Mouse (Mus musculus) Muller cell, postnatal 12 days (primary cell): ENCODE measurements around the gene Tpk1.
"Not testable (repeated sequence)": the region's sequence is repeated elsewhere in the genome, so short reads cannot be mapped to it uniquely, and the experiment has no call there.

Source experiments
- DNase-seq: peaks from one replicate; pipeline ENCODE4 v3.0.0-alpha.2; 2015; ENCODE audit errors: inconsistent ontology term

Tpk1 gene

DNA sequence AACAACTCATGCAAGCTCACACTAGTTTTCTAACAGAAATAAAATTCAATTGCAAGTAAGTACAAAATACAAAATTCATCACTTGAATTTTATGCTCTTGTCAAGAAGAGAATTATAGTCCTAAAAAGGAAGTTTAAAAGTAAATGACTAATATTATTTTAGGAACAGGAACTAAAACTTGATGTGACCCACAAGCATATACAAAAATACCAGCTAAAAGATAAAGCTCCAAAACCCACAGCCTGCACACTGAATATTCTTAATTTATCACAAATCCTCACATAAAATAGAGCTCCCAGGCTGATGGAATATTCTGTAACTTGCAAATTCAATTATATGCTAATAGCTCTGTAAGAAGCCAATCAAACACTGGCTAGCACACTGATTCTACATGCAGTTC is 25.5 kb downstream of the Tpk1 start:
- no peak for DNase-seq

DNA sequence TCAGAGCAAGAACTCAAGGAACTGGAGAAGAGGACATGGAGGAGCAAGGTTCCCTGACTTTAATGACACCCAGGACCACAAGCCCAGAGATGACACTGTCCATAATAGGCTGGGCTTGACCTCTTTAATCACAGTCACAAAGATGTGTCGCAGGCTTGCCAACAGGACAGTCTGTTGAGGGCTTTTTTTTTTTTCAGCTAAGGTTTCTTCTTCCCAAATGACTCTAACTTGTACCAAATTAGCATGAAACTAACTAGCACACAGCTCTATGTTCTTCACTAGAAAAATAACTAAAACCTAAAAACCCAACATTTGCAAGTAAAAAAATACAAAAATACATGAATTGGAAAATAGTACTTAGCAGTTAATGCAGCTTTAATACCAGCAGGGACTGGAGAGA is 27.2 kb downstream of the Tpk1 start:
- DNase-seq = no peak

DNA sequence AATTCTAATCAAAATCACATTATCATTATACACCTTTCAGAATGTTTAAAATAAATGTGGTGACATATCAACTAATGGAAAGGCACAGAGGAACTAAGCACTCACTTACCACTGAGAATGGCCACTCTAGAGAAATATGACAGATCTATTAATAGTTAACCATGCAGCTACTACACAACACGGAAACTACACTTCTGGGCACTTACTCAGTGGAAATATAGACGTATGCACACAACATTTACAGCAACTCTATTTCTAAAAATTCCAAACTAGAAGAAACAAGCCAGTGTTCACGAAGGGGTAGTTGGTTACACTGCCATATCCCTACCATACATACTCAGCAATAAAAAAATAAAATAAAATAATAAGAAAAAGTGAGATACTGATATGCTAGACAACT is 28.0 kb downstream of the Tpk1 start:
- DNase-seq = no peak

DNA sequence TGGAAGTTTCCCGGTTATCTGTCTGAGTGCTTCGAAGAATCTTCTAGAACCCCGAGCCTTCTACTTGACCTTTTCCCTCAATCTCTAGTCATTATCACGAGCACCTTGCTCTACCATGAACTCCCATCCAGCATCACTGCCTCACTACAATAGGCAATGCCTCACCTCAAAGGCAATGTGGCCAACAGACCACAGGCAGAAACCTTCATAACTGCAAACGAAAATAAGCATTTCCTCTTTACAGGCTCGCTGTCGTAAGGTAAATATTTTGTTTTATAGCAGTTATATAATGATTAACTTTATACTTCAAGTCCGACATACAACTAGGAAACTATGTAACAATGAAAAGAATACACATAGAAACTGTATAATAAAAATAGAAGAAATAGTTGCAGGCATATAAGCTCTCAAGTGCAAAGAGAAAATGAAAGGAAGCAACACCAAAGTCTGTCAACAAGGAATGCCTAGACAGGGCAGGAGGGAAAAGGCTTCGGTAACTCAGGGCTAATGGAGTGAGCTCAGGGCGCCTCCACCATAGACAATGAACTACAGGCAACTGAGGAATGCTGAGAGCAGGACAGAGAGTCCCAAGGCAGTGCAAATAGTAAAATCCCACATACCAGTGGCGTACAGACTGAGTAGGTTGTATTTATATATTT is 29.0 kb downstream of the Tpk1 start:
- no peak for DNase-seq

DNA sequence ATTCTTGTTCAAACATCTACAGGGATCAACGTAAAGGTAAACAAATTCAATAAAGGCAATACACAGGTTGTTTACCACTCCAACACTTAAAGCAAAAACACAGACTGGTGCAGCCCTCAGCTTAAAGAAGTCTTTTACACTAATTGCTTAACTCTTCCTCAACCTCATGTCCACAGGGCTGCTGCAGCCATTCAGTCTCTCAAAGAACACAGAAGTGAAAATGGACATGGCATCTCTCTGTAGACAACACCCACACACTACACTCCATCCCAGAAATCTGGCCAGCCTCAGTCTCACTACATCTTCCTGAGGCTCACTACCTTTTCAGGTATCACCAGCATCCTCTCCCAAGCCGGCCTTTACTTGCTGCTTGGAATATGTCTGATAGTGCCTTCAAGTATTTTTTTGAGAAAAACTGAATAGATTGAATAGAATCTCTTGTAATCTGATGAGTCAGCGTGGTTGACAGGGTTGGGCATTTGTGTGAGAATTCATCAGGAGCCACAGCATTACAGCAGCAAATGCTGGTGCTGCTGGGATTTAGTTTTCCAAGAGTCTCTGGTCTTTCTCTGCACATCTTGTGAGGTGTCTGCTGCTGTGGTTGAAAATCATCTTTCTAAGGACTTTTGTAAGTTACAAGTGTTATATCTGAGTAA is 32.6 kb downstream of the Tpk1 start:
- no peak for DNase-seq

DNA sequence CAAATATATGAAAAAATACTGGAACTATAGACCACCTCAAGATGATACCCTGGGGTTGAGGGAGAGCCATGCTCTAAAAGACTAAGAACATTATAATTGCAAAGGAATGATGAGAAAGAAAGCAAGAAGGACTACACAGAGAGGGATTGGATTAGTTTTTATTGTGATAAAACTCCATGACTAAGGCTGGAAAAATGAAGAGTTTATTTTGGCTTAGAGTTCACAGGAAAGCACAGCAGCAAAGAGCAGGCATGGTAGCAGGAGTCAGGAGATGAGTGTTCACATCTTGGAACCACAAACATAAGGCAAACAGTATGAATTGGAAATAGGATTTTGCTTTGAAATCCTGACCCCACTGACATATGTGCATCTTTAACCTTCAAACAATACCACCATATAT is 33.2 kb downstream of the Tpk1 start:
- DNase-seq = peak; percentile 22

DNA sequence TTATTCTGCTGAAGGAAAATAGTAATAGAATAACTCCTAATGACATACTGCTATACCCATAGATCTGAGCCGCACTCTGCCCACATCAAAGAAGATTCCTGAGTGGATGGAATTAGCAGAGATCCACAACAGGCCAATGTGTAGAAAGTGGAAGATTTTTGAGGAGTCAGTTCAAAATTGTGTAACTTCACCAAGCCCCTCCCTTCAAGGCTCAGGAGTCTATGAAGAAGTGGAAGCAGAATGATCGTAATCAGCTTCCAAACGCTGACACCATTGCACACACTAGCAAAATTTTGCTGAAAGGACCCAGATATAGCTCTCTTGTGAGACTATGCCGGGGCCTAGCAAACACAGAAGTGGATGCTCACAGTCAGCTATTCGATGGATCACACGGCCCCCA is 42.6 kb downstream of the Tpk1 start:
- not testable (repeated sequence) for DNase-seq

DNA sequence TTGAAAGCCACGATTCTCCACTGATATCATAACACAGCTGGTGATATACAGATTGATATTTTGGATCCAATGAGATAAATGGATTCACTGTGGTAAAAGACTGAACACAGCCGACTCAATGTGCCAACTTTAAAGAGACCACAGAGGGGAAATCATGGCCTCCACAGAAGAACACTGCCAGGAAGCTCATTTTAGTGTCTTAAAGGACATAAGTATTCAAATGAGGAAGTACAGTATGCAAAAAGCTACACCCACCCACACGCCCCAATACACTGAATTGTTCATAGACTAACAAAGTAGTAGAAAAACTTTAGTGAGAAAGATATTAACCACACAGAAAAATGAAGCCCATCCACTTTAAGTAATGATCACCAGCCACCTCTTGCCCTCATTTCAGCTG is 46.8 kb downstream of the Tpk1 start:
- DNase-seq = no peak

DNA sequence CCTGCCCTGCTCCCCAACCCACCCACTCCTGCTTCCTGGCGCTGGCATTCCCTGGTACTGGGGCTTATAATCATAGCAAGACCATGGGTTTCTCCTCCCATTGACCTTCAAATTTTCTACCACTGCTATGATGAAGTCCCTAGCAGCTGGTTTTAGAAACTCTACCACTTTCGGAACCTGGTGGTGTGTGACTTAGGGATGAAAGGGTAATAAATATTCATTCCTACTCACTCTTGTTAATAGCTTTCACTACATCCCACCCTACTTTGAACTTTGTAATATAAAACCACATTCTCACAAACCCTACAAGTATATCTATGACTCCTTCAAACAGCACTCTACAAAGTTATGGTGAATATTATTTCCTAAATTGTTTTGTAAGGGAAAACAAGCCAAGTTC is 54.3 kb downstream of the Tpk1 start:
- no peak for DNase-seq

DNA sequence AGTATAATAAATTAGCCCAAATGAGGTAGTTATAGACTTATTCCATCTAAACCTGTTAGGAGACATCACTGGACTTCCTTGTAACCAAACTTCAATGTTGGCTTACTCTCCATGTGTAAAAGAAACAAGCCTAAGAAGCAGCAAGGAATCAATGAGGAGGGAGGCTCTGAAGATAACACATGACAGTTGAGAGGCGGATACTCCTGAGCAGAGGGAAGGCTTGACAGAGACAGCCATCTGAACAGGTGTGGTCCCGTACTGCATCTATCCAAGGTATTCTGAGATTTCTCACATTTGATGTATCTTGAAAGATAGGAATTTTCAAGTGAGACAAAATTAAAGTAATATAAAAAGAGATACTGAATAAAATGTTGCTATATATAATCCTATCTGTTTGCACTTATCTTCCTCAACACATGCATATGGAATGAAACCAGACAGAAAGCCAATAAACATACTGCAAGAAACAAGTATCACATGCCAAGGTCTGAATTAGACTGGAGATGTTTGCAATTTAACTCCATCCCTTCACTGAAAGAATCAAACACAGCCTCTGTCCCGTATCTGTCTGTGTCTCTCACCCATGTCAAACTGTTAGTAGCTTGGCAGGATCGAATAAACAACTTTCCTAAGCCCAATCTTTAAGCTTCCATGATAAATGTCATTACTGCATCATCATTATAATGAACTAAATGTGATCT is 75.1 kb downstream of the Tpk1 start:
- DNase-seq = no peak

DNA sequence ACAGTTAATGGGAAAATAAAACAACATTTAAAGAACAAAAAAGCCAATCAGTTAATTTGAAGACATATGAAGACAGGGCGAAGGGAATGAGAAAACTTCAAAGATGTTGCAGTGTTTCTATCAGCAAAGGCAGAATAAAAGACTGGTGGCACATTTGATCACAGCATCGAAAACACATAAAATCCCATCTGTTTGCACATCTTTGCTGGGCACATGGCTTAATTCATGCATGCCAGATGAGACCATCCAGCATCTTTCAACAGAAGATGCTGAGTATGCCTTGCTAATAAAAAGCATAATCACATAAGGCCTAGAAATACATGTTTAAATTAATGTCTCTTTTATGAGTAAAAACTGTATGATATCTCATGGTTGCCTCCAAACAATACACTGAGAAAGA is 80.8 kb downstream of the Tpk1 start:
- no peak for DNase-seq

DNA sequence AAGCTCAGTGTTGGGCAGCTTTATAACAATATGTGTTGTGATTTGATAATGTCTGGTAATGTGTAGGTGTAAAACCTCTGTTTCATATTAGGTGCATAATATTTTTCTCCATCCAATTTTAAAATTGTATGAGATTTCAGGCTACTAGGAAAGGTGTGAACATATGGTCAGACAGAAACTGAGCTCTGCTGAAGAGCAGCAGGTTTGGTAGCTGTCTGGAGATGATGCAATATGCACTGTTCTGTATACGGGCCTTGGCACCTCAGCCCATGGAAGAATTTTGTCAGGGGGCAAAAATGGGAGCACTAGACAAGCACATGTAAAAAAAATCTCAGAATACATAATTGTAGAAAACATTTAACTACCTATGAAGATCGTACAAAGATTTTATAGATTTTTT is 84.3 kb downstream of the Tpk1 start:
- no peak for DNase-seq

DNA sequence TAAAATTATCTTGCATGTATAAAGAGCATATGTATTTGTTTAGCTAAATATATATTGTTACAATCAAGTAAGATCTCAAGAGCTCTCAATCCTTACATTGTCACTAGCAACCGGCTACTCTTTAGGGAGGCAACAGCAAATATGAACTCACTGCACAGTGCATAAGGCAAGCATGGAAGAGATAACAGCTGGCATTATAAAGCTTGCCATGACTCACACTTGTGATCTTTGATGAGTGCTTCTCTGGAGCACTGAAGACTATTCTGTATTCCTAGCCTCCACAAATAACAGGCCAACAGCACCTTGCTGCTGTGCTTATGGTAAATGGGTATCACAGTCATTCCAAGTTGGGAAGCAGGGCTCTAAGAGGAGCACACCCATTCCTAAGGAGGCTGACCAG is 98.2 kb downstream of the Tpk1 start:
- no peak for DNase-seq

DNA sequence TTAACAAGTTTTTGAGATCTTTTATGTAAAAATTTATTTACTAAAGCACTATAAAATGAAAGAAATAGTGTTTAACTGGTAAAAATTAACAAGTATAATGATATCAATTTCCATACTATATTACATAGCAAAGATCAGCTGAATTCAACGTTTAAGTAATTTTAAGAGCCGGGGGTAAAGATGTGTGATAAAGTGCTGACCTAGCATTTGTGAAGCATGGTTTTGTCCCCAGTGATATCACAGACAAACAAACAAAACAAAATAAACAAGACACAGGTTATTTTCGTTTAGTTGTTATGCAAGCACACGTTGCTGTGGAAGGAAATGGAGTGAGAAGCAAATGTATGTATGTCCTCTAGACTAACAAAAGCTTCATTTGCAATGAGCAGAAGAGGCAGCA is 103.6 kb downstream of the Tpk1 start:
- no peak for DNase-seq

DNA sequence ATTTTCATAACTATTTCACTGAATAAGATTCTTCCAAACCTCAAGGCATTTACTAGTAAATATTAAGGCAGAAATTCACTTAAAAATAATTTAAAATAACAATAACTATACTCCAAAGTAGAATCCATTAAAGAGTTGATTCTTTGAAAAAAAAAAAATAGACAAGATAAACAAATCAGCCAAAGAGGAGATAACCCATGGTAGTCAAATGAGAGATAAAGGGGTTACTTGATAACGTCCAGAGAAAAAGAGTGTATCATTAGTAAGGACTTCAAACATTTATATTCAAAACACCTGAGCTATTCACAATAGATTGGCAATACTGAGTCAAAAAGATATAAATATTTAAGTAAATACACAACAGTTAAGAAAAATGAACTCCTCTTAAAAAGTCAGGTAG is 114.7 kb downstream of the Tpk1 start:
- no peak for DNase-seq

DNA sequence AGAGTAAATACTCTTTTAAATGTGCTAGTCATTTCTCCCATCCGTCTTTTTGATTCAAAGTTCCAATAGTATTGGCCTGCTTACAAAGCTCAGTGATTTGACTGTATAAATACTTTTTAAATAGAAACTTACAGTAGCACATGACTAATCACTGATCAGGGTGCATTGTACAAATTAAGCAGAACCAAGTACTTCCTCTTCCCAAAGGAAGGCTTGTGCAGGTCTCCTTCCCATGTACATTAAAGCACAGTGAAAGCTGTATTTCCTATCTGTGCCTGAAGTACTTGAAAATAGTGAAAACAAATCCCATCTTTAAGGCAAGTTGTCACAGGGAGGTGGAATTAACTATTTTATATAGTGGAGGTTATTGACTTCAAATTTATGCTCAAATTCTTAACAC is 119.5 kb downstream of the Tpk1 start:
- DNase-seq = no peak

DNA sequence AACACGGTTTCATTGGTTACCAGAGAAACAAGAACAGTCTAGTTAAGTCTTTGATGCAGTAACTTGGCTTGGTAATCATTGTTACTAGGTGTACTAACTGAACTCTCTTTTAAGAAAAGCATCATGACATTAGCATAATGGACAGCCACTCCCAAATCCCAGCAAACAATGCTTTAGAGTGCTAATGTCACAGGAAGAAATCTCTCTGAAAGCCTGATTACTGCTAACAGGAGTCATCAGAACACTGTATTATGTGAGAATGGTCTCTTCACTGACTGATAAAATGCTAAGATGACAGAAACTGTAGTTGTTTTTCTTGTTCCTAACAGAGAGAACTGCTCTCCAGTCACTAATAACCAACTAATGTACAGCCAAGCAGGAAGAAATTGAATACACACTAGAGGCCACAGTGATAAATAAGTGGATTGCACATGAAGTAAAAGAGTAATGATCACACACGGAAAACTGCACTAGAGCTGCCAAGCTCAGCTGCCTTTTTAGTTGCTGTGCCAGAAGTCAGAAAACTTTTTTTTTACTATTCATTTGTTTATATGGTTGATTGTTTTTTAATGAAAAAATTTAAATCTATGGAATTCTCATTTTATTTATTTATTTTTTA is 128.7 kb downstream of the Tpk1 start:
- no peak for DNase-seq

DNA sequence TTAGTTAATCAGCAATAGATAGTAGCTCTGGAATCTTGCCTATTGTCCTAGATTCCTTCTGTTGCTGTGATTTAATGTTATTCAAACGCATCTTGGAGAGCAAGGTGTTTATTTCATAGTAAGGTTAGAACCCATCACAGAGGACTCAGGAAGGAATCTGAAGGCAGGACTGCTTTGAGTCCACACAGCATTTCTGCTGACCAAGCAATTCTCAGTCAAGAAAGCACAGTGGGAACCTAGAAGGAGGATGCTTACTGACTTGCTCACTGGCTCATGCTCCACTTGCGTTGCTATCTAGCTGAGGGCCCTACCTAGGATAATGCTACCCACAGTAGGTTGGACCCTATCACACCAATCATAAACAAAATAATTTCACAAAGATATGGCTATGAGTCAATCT is 130.6 kb downstream of the Tpk1 start:
- DNase-seq = no peak

DNA sequence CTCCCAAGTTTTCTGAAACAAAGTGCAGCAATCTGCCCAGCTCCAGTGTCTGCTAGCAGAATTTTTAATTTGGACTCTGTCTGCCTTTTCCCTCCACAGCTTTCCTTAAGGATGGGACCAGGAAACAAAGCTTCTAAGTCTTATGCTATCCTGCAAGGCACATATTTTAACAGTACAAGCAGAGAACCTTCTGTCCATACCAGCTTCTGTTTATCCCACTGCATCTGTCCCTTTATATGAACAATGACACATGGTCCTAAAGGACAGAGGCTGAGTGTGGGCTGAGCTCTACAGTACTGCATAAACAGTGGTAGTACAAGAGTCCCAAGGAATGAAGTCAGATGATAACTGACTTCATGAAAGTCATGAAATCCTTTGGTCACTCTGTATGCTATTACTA is 132.8 kb downstream of the Tpk1 start:
- no peak for DNase-seq

DNA sequence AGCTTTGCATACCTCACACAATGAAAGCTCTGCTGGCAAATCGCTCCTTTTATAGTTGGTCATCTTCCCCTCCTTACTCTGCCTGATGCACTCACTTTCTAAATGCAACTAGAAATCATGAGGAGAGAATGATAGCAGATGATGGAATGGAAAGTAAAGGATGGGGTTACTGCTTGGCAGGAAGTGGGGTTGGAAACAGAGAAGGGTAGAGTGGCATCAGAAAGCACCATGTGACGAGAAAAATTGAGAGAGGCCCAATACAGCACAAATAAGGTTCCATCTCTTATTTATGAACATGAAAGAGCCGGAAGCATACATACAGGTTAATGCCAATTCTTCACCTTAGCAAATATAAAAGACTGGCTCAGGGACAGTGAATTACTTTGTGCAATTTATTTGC is 133.3 kb downstream of the Tpk1 start:
- no peak for DNase-seq

DNA sequence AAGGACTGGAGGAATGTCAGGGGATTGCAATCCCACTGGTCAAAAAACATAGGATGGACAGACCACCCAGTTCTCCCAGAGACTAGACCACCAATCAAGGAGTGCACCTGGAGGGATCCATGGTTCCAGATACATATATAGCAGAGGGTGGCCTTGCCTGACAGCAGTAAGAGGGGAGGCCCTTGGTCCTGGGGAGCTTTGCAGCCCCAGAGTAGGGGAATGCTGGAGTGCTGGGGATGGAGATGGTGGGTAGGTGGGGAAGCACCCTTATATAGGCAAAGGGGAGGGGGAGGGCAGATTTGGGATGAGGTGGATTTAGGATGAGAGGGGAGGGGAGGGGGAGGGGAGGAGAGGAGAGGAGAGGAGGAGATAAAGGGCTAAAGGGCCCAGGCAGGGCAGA is 134.1 kb downstream of the Tpk1 start:
- DNase-seq = no peak

DNA sequence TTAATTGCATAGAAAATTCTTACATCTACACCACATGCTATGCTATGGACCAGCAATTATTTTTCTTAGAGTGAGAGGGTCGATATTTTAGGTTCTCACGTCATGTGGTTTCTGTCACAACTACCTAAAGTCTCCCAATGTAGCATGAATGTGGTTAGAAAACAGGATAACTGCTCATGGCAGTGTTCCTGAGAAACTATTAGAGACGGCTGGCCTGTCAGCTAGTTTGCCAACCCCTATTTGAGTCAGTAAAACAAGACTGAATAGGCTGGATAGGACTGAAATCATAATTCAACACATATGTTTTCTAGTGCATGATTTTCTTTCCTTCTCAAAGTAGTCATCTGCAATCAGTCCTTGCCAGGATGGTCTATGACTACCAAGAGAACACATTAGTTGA is 137.1 kb downstream of the Tpk1 start:
- peak; percentile 32 for DNase-seq

DNA sequence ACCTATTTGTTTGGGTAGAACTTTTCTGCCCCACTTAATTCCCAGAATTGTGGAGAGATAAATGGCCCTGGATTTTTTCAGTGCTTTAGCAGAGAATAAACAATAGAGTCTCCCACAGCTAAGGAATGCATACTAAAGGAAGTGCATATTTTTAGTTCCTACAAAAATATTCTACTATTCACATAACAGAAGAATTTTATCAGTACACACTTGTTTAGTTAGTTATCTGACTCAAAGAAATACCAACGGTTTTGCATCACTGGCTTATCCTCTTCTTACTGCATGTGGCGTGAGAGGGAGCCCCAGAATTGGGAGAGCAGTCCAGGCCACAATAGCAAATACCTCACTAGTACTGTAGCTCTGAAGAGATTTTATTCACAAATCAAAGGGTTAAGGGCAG is 141.1 kb downstream of the Tpk1 start:
- peak; percentile 90 for DNase-seq
